Mouse (Mus musculus): ENCODE measurements around the gene Serpinb1c. TPM values are rescaled to one million over a fixed set of nuclear protein-coding genes. Genes with fewer than 3 reads are reported as not detected.

Serpinb1c gene
- total RNA-seq, 2 experiments from 2014 or later, result 0.31 TPM; not detected in 1

Other genes with a start within 250 kb of the Serpinb1c start
- 1 to 10 TPM; 3.1 to 4.9 TPM for gene Mylk4, start 114.3 kb downstream of the Serpinb1c start, total RNA-seq (2021)
- gene Wrnip1, start 96.2 kb downstream of the Serpinb1c start, total RNA-seq (2021), result 10 to 100 TPM; 44.9 TPM
- not detected for gene D930007J09Rik, start 95.4 kb downstream of the Serpinb1c start, total RNA-seq (2021)
- 10 to 100 TPM; 32.7 to 41.3 TPM for gene Serpinb1a, start 47.0 kb downstream of the Serpinb1c start, total RNA-seq (2021)
- gene Serpinb6b, start 67.0 kb upstream of the Serpinb1c start, total RNA-seq (2021), result 10 to 100 TPM; 60.3 to 62.4 TPM
- gene Serpinb9, start 105.0 kb upstream of the Serpinb1c start, total RNA-seq (2021), result 10 to 100 TPM; 18.3 to 18.7 TPM
- under 1 TPM in 1 of 2 experiments, not detected in 1; 0.08 TPM for gene Serpinb9b, start 129.2 kb upstream of the Serpinb1c start, total RNA-seq (2021)
- gene Serpinb1b, start 180.4 kb upstream of the Serpinb1c start, total RNA-seq (2021), result under 1 TPM; 0.42 to 0.76 TPM